Mouse (Mus musculus): ENCODE measurements around the gene Bend3. TPM values are rescaled to one million over a fixed set of nuclear protein-coding genes. Genes with fewer than 3 reads are reported as not detected.
A peak's percentile ranks its signal among the peaks of the same experiment; 100 is the strongest.
"Not testable (repeated sequence)": the region's sequence is repeated elsewhere in the genome, so short reads cannot be mapped to it uniquely, and the experiment has no call there.

Gene Bend3
- polyA plus RNA-seq, 1 experiment from 2014 or later: 3.0 TPM

DNA sequence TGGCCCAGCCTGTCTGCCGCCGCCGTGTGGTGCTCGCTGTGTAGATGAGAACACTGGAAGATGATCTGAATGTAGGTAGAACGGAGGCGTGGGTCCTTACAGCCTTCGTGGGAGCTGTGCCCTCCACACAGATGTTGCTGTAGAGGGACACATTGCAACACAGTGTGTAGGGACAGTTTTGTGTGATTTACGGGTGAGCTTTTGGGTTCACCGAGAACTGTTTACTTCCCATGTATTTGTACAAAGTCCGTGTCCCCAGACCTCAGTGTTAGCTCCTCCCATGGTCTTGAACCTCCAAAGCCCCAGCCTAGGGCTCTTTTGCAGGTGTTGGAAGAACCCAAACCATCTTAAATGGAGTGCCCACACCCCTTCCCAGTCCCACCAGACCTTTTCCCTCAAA is 34.3 kb downstream of the Bend3 start:
- H3K4me3 ChIP-seq (replicated peaks): no peak overlapping the region
- no peaks in the 10 kb centered on the region for H3K27me3 ChIP-seq (replicated peaks)

GRCm38 (mm10) chr10:43516992-43517660 is 38.5 kb downstream of the Bend3 start:
- Histone ChIP-seq H3K27ac (peak overlapping the region; percentile 67), H3K4me2 (replicated peaks) (no peak overlapping the region), H3K4me1 (replicated peaks) (0 out of 2 replicates have a peak, but pooled peaks cover 12% of the 10 kb centered on the region), H3K4me3 (replicated peaks) (no peak overlapping the region), H3K9me3 (no peaks in the 10 kb centered on the region), H3K9ac (no peak overlapping the region), H3K27me3 (replicated peaks) (no peaks in the 10 kb centered on the region), H3K36me3 (no peaks in the 10 kb centered on the region; the same call in 1 of the 2 replicates)
- peak; percentile 81 for ATAC-seq
- WGBS: 64% methylated on average over 6 of the region's 6 CpGs

More for the DNA sequence above, 34.3 kb downstream of the Bend3 start:
- H3K9me3 ChIP-seq: no peaks in the 10 kb centered on the region
- WGBS: 85% methylated on average over 10 of the region's 10 CpGs
- no peak overlapping the region for H3K27ac ChIP-seq
- H3K4me2 ChIP-seq (replicated peaks): no peak overlapping the region
- no peak overlapping the region for H3K9ac ChIP-seq
- 0 out of 2 replicates have a peak, but pooled peaks cover 12% of the 10 kb centered on the region for H3K4me1 ChIP-seq (replicated peaks)
- H3K36me3 ChIP-seq: peaks cover 23% of the 10 kb centered on the region
- ATAC-seq: no peak

- 54% methylated on average over 4 of the region's 4 CpGs for whole genome bisulfite sequencing
- peak overlapping the region; percentile 54; the same call in 1 of the 2 replicates for H3K27ac ChIP-seq
- no peaks in the 10 kb centered on the region; the same call in 1 of the 2 replicates for H3K36me3 ChIP-seq
- no peak overlapping the region for H3K4me3 ChIP-seq (replicated peaks)
- H3K9ac ChIP-seq: no peak overlapping the region
- no peaks in the 10 kb centered on the region for H3K9me3 ChIP-seq
- H3K27me3 ChIP-seq (replicated peaks): no peaks in the 10 kb centered on the region
- peak; percentile 19 for ATAC-seq
- no peak overlapping the region for H3K4me2 ChIP-seq (replicated peaks)
- H3K4me1 ChIP-seq (replicated peaks): 0 out of 2 replicates have a peak, but pooled peaks cover 12% of the 10 kb centered on the region
Measured at GRCm38 (mm10) chr10:43517836-43518235, 39.2 kb downstream of the Bend3 start.

DNA sequence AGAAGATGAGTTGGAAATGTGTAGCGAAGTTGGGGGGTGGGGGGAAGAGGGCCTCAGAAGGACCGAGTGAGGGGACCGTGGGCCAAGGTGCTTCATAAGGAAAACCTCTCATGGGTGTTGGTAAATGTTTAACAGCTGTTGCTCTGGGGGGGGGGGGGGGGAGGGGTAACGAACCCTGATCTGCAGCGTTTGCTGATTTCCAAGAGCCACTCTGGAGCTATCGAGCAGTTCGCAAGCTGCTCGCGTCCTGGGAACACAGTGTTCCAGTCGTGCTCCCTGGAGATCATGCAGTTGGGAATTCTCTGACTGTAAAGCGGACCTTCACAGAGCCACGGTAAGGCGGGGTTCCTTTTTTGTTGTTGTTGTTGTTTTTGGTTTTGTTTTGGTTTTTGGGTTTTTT is 39.7 kb downstream of the Bend3 start:
- Histone ChIP-seq H3K27ac (no peak overlapping the region), H3K4me1 (replicated peaks) (0 out of 2 replicates have a peak, but pooled peaks cover 12% of the 10 kb centered on the region), H3K4me3 (replicated peaks) (no peak overlapping the region), H3K36me3 (no peaks in the 10 kb centered on the region), H3K4me2 (replicated peaks) (0 out of 2 replicates have a peak overlapping the region, but pooled peaks have one; percentile 17), H3K9ac (no peak overlapping the region), H3K27me3 (replicated peaks) (no peaks in the 10 kb centered on the region), H3K9me3 (no peaks in the 10 kb centered on the region)
- 63% methylated on average over 12 of the region's 13 CpGs for whole genome bisulfite sequencing
- peak; percentile 70 for ATAC-seq

DNA sequence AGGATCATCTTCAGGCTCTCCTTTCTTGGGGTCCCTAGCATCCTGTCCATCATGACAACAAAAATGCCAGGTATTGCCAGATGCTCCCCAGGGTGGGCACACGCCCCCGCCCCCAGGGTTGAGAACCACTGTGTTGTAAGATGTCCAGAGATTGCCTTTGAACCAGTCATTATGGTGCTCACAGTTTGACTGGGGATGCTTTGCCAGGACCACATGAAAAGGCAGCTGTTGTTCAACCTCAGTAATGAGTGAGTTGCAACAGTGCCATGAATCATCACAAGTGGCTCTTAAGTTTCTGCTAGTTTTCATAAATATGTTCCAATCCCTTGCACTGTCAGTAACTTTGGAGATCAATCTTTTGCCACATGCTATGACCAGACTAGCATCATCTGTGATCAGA is 41.3 kb downstream of the Bend3 start:
- Histone ChIP-seq H3K9ac (no peak overlapping the region), H3K4me1 (replicated peaks) (0 out of 2 replicates have a peak, but pooled peaks cover 12% of the 10 kb centered on the region), H3K27ac (no peak overlapping the region), H3K9me3 (no peaks in the 10 kb centered on the region), H3K4me2 (replicated peaks) (no peak overlapping the region), H3K36me3 (no peaks in the 10 kb centered on the region), H3K4me3 (replicated peaks) (no peak overlapping the region), H3K27me3 (replicated peaks) (no peaks in the 10 kb centered on the region)
- no peak for ATAC-seq
- 94% methylated on average over 2 of the region's 2 CpGs for WGBS

GRCm38 (mm10) chr10:43523931-43524330 is 45.3 kb downstream of the Bend3 start, which contains the start of gene Gm9803:
TSS of gene Gm9803 (plus strand) at chr10:43524084.
- not testable (repeated sequence) for H3K27ac ChIP-seq; ATAC-seq; H3K27me3 ChIP-seq (replicated peaks); H3K9ac ChIP-seq; H3K4me3 ChIP-seq (replicated peaks); H3K9me3 ChIP-seq; H3K36me3 ChIP-seq; H3K4me2 ChIP-seq (replicated peaks)
- 94% methylated on average over 10 of the region's 10 CpGs for WGBS
- peaks cover 11% of the 10 kb centered on the region; the same call in 1 of the 2 replicates for H3K4me1 ChIP-seq (replicated peaks)

GRCm38 (mm10) chr10:43527283-43528269 is 48.9 kb downstream of the Bend3 start:
- peak; percentile 76 for ATAC-seq
- Histone ChIP-seq H3K4me2 (replicated peaks) (no peak overlapping the region), H3K27me3 (replicated peaks) (no peaks in the 10 kb centered on the region), H3K36me3 (peaks cover 24% of the 10 kb centered on the region), H3K4me1 (replicated peaks) (peaks cover 11% of the 10 kb centered on the region; the same call in 1 of the 2 replicates), H3K27ac (peak overlapping the region; percentile 1; the same call in 1 of the 2 replicates), H3K4me3 (replicated peaks) (no peak overlapping the region), H3K9ac (no peak overlapping the region), H3K9me3 (no peaks in the 10 kb centered on the region)
- WGBS: 42% methylated on average over 15 of the region's 15 CpGs

DNA sequence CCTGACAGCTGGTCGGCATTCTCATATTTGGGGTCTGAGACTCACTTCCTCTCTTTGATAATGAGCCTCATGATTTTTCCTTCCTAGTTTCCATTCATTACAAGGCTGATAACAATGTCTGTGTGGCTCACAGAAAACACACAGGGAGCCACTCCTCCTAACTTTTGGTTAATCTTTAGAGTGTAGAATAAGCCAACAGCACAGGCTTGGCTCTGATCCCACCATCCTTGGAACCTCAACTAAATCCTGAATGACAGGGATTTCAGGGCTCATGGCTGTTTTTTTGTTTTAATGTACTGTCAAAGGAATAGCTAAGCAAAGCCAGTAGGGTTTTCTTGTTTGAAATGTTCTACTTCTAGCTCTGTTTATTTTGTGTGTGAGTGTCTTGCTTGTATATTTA is 55.8 kb downstream of the Bend3 start:
- no peaks in the 10 kb centered on the region for H3K9me3 ChIP-seq
- 71% methylated on average over 1 of the region's 1 CpGs for WGBS
- ATAC-seq: no peak
- H3K9ac ChIP-seq: no peak overlapping the region
- no peaks in the 10 kb centered on the region for H3K27me3 ChIP-seq (replicated peaks)
- H3K4me1 ChIP-seq (replicated peaks): peaks cover 5% of the 10 kb centered on the region
- no peak overlapping the region for H3K4me3 ChIP-seq (replicated peaks)
- H3K4me2 ChIP-seq (replicated peaks): no peak overlapping the region
- no peak overlapping the region for H3K27ac ChIP-seq
- H3K36me3 ChIP-seq: peaks cover 24% of the 10 kb centered on the region

DNA sequence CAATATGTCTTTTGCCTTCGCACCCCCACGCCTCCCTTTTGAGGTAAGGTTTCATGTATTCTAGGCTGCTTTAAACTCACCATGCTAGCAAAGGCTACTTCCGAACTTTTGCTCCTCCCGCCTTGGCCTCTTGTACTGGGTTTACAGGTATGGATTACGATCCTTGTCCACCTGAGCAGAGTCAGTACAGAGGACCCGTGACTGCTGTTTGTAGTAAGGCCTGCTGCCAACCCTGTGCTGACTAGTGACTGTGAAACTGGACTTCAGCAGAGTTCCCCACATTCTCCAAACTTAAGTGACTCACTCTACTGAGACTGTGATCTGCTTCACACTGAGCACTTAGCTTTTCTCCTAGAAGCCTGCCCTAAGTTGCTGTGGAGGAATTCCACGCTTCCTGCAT is 59.0 kb downstream of the Bend3 start:
- Histone ChIP-seq H3K27ac (no peak overlapping the region), H3K27me3 (replicated peaks) (no peaks in the 10 kb centered on the region), H3K9ac (no peak overlapping the region), H3K4me2 (replicated peaks) (no peak overlapping the region), H3K36me3 (peaks cover 4% of the 10 kb centered on the region; the same call in 1 of the 2 replicates), H3K4me3 (replicated peaks) (no peak overlapping the region), H3K9me3 (no peaks in the 10 kb centered on the region), H3K4me1 (replicated peaks) (peaks cover 11% of the 10 kb centered on the region)
- no peak for ATAC-seq
- 93% methylated on average over 7 of the region's 7 CpGs for WGBS

- H3K9ac ChIP-seq: no peak overlapping the region
- no peaks in the 10 kb centered on the region for H3K36me3 ChIP-seq
Measured at GRCm38 (mm10) chr10:43538831-43539230, 60.2 kb downstream of the Bend3 start.

GRCm38 (mm10) chr10:43539746-43540310 is 61.2 kb downstream of the Bend3 start:
- Histone ChIP-seq H3K27ac (0 out of 2 replicates have a peak overlapping the region, but pooled peaks have one; percentile 82), H3K9me3 (no peaks in the 10 kb centered on the region), H3K4me3 (replicated peaks) (peak overlapping the region; percentile 90), H3K9ac (peak overlapping the region; percentile 94), H3K4me1 (replicated peaks) (peaks cover 11% of the 10 kb centered on the region), H3K36me3 (no peaks in the 10 kb centered on the region), H3K27me3 (replicated peaks) (no peaks in the 10 kb centered on the region), H3K4me2 (replicated peaks) (peak overlapping the region; percentile 59)
- WGBS: 15% methylated on average over 12 of the region's 12 CpGs
- no peak for ATAC-seq

More at GRCm38 (mm10) chr10:43538831-43539230, 60.2 kb downstream of the Bend3 start:
- H3K27me3 ChIP-seq (replicated peaks): no peaks in the 10 kb centered on the region
- H3K4me1 ChIP-seq (replicated peaks): peaks cover 11% of the 10 kb centered on the region
- no peaks in the 10 kb centered on the region for H3K9me3 ChIP-seq
- WGBS: 81% methylated on average over 5 of the region's 5 CpGs
- ATAC-seq: no peak
- H3K27ac ChIP-seq: no peak overlapping the region
- H3K4me3 ChIP-seq (replicated peaks): no peak overlapping the region
- H3K4me2 ChIP-seq (replicated peaks): no peak overlapping the region

All from intestine, embryonic 15.5 days (tissue).